In the genomic region with DNA sequence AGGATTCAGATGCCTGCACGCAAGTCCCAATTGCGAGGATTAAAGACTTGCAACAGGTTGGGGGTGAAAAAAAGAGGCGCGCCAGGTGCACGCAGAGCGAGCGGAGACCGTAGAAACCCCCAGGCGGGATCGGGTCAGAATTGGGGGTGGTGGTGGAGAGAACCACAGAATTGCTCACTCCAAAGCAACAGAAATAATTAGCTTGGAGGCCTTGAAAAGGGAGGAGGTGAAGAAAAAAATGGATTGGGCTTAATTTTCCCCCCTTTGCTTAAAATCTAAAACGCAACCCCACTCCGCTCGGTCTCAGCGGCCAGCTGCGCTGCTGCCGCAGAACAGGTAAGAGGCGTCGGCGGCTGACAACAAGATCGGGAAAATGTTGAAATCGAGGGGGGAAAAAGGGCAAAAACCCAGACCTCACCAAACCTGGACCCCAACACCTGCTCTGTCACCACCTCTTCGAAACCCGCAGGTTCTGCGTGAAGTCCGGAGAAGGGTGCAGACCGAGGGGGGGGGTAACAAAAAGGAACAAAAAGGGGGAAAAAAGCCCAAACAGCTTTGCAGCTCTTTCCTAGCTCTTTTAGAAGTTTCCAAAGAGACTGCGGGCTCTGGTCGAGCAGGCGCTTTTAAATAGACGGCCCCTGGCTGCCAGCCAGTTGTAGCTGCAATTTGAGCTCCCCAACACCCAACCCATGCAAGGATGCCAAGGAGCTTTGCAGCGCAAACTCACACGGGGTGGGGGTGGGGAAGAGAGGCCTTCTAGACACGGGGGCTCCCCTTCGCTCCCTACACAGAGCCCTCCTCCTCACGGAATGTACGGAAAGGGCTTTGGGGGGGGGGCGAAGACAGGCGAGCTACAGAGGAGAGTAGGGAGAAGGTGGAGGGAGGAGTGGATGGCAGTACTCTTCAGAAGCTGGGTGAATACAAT, we compare ENCODE assay signal across 8 mouse cellular contexts. TPM values are rescaled to one million over a fixed set of nuclear protein-coding genes. Genes with fewer than 3 reads are reported as not detected.
DNase-seq lines count a peak whose midpoint lies in the region; ATAC-seq and TF ChIP-seq lines count a peak whose summit lies in the region.

A gene (minus strand): TSS at position 598 of the 925 bp plus-strand sequence.

- H3K9me3 ChIP-seq in E14TG2a.4 (ENCODE audit: low read length), result no peaks in the 10 kb centered on the region
- no peaks in the 10 kb centered on the region for H3K9me3 ChIP-seq in forebrain, embryonic 14.5 days (replicated peaks; ENCODE audit: control insufficient read depth, low read length)
- H3K9me3 ChIP-seq in lung, embryonic 14.5 days (ENCODE audit: low read depth, low read length), result no peaks in the 10 kb centered on the region

- peaks cover 84% of the 10 kb centered on the region for H3K27me3 ChIP-seq in E14TG2a.4 (ENCODE audit: insufficient read depth, low read length)
- no peaks in the 10 kb centered on the region for H3K27me3 ChIP-seq in forebrain, embryonic 14.5 days (replicated peaks; ENCODE audit: control insufficient read depth, insufficient read depth, low read length)
- H3K27me3 ChIP-seq in lung, embryonic 14.5 days (ENCODE audit: insufficient read depth, low read length), result peaks cover 14% of the 10 kb centered on the region

- H3K4me2 ChIP-seq in forebrain, embryonic 14.5 days (ENCODE audit: low read length), result peak within 1 kb of the TSS; percentile 91
- H3K4me2 ChIP-seq in lung, embryonic 14.5 days, result peak within 1 kb of the TSS; percentile 87

- peak within 1 kb of the TSS; percentile 48; the same call in 1 of the 2 replicates for H3K27ac ChIP-seq in forebrain, embryonic 14.5 days (ENCODE audit: low read depth, low read length)
- peak within 1 kb of the TSS; percentile 95 for H3K27ac ChIP-seq in layer of hippocampus, adult 2 months
- H3K27ac ChIP-seq in lung, embryonic 14.5 days (ENCODE audit: low read depth), result peak within 1 kb of the TSS; percentile 93

- peak within 1 kb of the TSS; percentile 74 for H3K9ac ChIP-seq in forebrain, embryonic 14.5 days (ENCODE audit: low read length)
- H3K9ac ChIP-seq in lung, embryonic 14.5 days, result peak within 1 kb of the TSS; percentile 74

- no peaks in the 10 kb centered on the region for H3K36me3 ChIP-seq in E14TG2a.4 (ENCODE audit: insufficient read depth, low read length)
- H3K36me3 ChIP-seq in forebrain, embryonic 14.5 days (ENCODE audit: control insufficient read depth, insufficient read depth, low read length), result no peaks in the 10 kb centered on the region
- no peaks in the 10 kb centered on the region for H3K36me3 ChIP-seq in lung, embryonic 14.5 days (ENCODE audit: insufficient read depth)

- peak within 1 kb of the TSS; percentile 81 for H3K4me3 ChIP-seq in E14TG2a.4 (replicated peaks; ENCODE audit: low read length)
- peak within 1 kb of the TSS; percentile 43 for H3K4me3 ChIP-seq in forebrain, embryonic 14.5 days (ENCODE audit: low read depth, low read length)
- H3K4me3 ChIP-seq in layer of hippocampus, adult 2 months, result peak within 1 kb of the TSS; percentile 68
- H3K4me3 ChIP-seq in lung, embryonic 14.5 days (ENCODE audit: low read depth, low read length), result peak within 1 kb of the TSS; percentile 59

- peaks cover 54% of the 10 kb centered on the region for H3K4me1 ChIP-seq in E14TG2a.4 (replicated peaks; ENCODE audit: low read depth, low read length)
- peaks cover 30% of the 10 kb centered on the region for H3K4me1 ChIP-seq in forebrain, embryonic 14.5 days (ENCODE audit: control insufficient read depth, insufficient read depth, low read length)
- peaks cover 4% of the 10 kb centered on the region; the same call in 1 of the 2 replicates for H3K4me1 ChIP-seq in lung, embryonic 14.5 days (ENCODE audit: insufficient read depth)

- intact Hi-C loops in heart, postnatal 25 days (cut with DNase I), result loop anchor here (5.0 to 10.0 kb wide), 3 partner anchors 128 to 630 kb away; no protein-coding TSS in a partner anchor

- TF ChIP-seq CTCF in E14TG2a.4 (conservative IDR thresholded peaks at IDR 0.05; ENCODE audit: low read length), result no peak
- TF ChIP-seq CTCF in layer of hippocampus, adult 2 months (conservative IDR thresholded peaks at IDR 0.05), result no peak
- no peak for TF ChIP-seq CTCF in lung, embryonic 14.5 days (IDR thresholded peaks at IDR 0.05; ENCODE audit: low read depth)

- peak; percentile 42 for ATAC-seq in forebrain, embryonic 14.5 days
- peak; percentile 57 for ATAC-seq in lung, embryonic 14.5 days (ENCODE audit: insufficient read depth)

- under 1% methylated on average over 36 of the region's 38 CpGs for WGBS in forebrain, embryonic 14.5 days
- 1% methylated on average over 38 of the region's 38 CpGs for WGBS in lung, embryonic 14.5 days

- peak; percentile 83 for DNase-seq in brain, adult 2 months (ENCODE audit: low read depth, low spot score)
- peak; percentile 93 for DNase-seq in forebrain, embryonic 14.5 days (ENCODE audit: low spot score)
- peak; percentile 54 for DNase-seq in heart, postnatal 25 days (ENCODE audit: low spot score)
- peak in 1 of 2 experiments; percentile 63 for DNase-seq in layer of hippocampus, adult 2 months (ENCODE audit: low spot score in 2 of 2)
- peak; percentile 97 for DNase-seq in lung, embryonic 14.5 days
- DNase-seq in retina, postnatal 1 day, result peak; percentile 80
- DNase-seq in thymus, postnatal 14 days, result no peak

RNA-seq across cellular contexts. Expression of the gene that starts here (rescaled TPM):
- polyA plus RNA-seq in forebrain, embryonic 14.5 days (2014; fragmentation: Nextera tagmentation; extraction: Ambion mirVana), result 17.9 and 19.7 TPM in 2 replicates
- 100 to 1,000 TPM; 112 to 149 TPM for total RNA-seq in heart, postnatal 25 days (2021)
- total RNA-seq in layer of hippocampus, adult 2 months (2021), result 10 to 100 TPM; 72.5 to 79.3 TPM
- polyA plus RNA-seq in lung, embryonic 14.5 days (2014; fragmentation: Nextera tagmentation; extraction: Ambion mirVana), result 48.5 and 51.8 TPM in 2 replicates
